Mouse (Mus musculus) forebrain, embryonic 11.5 days (tissue): ENCODE results near the gene Pcdh17. TPM values are rescaled to one million over a fixed set of nuclear protein-coding genes. Genes with fewer than 3 reads are reported as not detected.
A peak's percentile ranks its signal among the peaks of the same experiment; 100 is the strongest.

Experiments
- ATAC-seq: fragments of 200-750 bp; cut with Nextera tagmentation; replicated peaks from 2 replicates; pipeline ENCODE4 v1.8.0; 2017; ENCODE audit warnings: moderate TSS enrichment; ENCODE audit not compliant: low FRiP score
- DNase-seq: peaks from one replicate; pipeline ENCODE4 v3.0.0-alpha.2; 2017; ENCODE audit warnings: low spot score
- H3K27ac ChIP-seq: fragments of 300-500 bp; sonication (generic); 2 replicates; pipeline ENCODE4 v1.5.1; 2014; ENCODE audit warnings: low read depth, low read length
- H3K27me3 ChIP-seq: fragments of 300-500 bp; sonication (generic); 2 replicates; pipeline ENCODE4 v1.6.1; 2014; ENCODE audit warnings: mild to moderate bottlenecking, low read length, mixed read lengths; ENCODE audit not compliant: control insufficient read depth, insufficient read depth
- H3K36me3 ChIP-seq: fragments of 300-500 bp; sonication (generic); 2 replicates; pipeline ENCODE4 v1.6.1; 2014; ENCODE audit warnings: mild to moderate bottlenecking, low read length, moderate library complexity, mixed read lengths; ENCODE audit not compliant: control insufficient read depth, insufficient read depth
- H3K4me1 ChIP-seq: fragments of 300-500 bp; sonication (generic); replicated peaks from 2 replicates; pipeline ENCODE4 v1.6.1; 2014; ENCODE audit warnings: low read length, mixed read lengths; ENCODE audit not compliant: control insufficient read depth, insufficient read depth
- H3K4me2 ChIP-seq: fragments of 300-500 bp; sonication (generic); 2 replicates; pipeline ENCODE4 v1.6.1; 2014; ENCODE audit warnings: low read depth, mild to moderate bottlenecking, low read length, moderate library complexity, mixed read lengths; ENCODE audit not compliant: severe bottlenecking
- H3K4me3 ChIP-seq: fragments of 300-500 bp; sonication (generic); 2 replicates; pipeline ENCODE4 v1.5.1; 2014; ENCODE audit warnings: low read depth, low read length
- H3K9ac ChIP-seq: fragments of 300-500 bp; sonication (generic); 2 replicates; pipeline ENCODE4 v1.6.1; 2014; ENCODE audit warnings: low read length
- H3K9me3 ChIP-seq: fragments of 300-500 bp; sonication (generic); 2 replicates; pipeline ENCODE4 v1.6.1; 2016; ENCODE audit warnings: low read length, mixed read lengths; ENCODE audit not compliant: control insufficient read depth
- WGBS: fragments of 180-500 bp; shearing (Covaris S2); extraction: QIAGEN DNeasy Blood & Tissue Kit; methylation state at CpG from one replicate; pipeline ENCODE4 v1.1.7; 2014; 5-methylcytosine and 5-hydroxymethylcytosine counted together
- polyA plus RNA-seq: library from polyadenylated mRNA; unstranded; fragments of >200 nt; fragmentation: Nextera tagmentation; extraction: Ambion mirVana; gene quantifications from 2 replicates; pipeline ENCODE4 v1.2.1, GENCODE M21; 2014

Pcdh17 gene
- polyA plus RNA-seq, 1 experiment from 2014 or later, result 8.7 TPM

DNA sequence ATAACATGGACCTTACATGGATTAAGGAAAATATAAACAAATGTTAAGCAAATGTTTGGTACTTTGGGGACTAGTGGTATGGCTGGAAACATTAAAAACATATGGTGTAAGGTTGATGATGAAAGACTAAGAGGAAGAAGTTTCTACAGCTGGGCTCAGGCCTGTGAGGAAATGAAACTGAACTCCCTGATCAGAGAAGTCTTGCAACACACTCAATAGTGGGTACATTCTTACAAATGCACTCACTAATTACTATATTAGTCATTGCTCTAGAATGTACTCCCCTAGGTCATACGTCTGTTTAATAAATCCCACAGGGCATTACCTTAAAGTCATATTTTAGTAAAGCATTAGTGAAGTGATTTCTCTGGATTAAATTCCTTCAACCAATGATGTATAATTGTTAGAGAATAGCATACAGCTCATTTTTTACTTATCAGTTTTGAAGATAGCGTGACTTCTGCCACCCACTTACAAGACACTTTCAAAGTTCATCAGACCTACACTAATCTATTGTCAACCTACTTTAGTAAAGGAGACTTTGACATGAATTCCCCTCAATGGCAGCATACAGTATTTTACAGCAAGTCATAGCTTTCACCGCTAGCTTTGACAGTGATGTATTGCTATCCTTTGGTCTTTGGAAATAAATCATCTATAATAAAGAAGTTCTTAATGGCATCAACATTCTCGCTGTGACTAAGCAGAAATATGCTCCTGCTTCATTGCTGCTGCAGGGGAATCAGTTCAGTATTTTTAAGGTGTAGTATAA lies 10.9 kb downstream of the Pcdh17 start:
- no peak overlapping the region for H3K27ac ChIP-seq
- H3K4me1 ChIP-seq, result no peaks in the 10 kb centered on the region
- ATAC-seq (no peak), DNase-seq (no peak)
- no peak overlapping the region for H3K4me3 ChIP-seq
- H3K9me3 ChIP-seq, result no peaks in the 10 kb centered on the region
- H3K4me2 ChIP-seq, result no peak overlapping the region
- H3K36me3 ChIP-seq, result no peaks in the 10 kb centered on the region
- 80% methylated on average over 4 of the region's 4 CpGs for WGBS
- no peaks in the 10 kb centered on the region for H3K27me3 ChIP-seq
- H3K9ac ChIP-seq, result no peak overlapping the region

DNA sequence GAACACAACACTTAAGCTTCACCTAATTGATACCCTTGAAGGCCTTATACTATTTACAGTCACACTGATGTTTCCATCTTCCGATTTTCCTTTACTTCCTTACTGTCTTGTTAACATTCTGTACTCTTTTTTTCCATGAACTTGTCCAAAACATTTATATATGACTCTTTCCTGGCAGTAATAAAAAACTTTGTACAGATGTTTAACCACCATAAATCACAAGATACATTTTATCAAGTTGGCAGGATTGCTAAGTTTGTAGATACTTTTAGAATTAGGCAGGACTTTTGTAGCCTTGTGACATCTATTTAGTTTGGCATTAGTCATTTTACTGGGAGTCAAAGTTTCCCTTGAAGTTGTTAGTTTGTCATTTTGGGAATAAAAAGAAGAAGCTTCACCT lies 32.1 kb downstream of the Pcdh17 start:
- 70% methylated on average over 1 of the region's 1 CpGs for WGBS
- no peak overlapping the region for H3K9ac ChIP-seq
- H3K36me3 ChIP-seq, result no peaks in the 10 kb centered on the region
- no peaks in the 10 kb centered on the region for H3K27me3 ChIP-seq
- DNase-seq, result no peak
- no peak for ATAC-seq
- H3K9me3 ChIP-seq, result no peaks in the 10 kb centered on the region
- no peak overlapping the region for H3K27ac ChIP-seq
- no peak overlapping the region for H3K4me3 ChIP-seq
- H3K4me1 ChIP-seq, result no peaks in the 10 kb centered on the region
- H3K4me2 ChIP-seq, result no peak overlapping the region

DNA sequence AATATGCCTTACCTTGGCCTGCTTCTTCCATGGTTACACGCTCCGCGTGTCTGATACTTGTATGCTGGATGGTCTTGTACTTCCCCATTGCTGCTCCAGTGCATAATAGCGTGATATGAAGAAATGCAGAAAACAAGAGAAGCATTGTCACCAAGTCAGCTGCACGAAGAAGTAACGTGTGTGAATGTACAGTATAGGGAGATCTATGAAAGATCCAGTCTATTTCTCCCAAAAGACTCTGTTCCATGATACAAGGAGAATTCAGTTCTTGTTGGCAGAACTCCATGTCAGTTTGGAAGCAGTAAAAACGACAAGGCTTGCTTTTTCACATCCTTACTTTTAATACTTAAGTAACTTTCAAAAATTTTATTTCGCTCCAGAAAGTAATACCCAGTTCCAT lies 33.0 kb downstream of the Pcdh17 start:
- Histone ChIP-seq H3K27ac (no peak overlapping the region), H3K36me3 (no peaks in the 10 kb centered on the region)

DNA sequence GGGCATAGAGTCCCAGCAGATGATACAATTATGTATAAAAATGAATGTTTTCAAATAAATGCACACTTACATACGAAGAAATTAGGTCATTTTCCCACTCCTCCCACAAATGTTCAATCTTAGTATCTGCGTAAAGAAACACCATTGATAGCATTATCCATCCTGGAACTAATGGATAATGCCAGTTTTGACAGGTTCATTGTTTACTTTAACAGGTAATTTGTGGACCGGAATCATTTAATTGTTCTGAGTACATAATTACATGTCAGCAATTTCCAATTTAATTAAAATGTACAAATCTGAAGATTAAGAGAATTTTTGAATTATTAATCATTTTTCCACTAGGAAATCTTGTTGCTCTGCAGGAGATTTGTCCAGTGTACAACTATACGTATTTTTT lies 33.5 kb downstream of the Pcdh17 start:
- no peak for DNase-seq
- Histone ChIP-seq H3K9me3 (no peaks in the 10 kb centered on the region), H3K36me3 (no peaks in the 10 kb centered on the region), H3K4me2 (no peak overlapping the region), H3K4me1 (no peaks in the 10 kb centered on the region), H3K4me3 (no peak overlapping the region), H3K9ac (no peak overlapping the region), H3K27ac (no peak overlapping the region), H3K27me3 (no peaks in the 10 kb centered on the region)
- no peak for ATAC-seq
- 68% methylated on average over 4 of the region's 4 CpGs for WGBS

More for the DNA sequence above, 33.0 kb downstream of the Pcdh17 start:
- ATAC-seq, result no peak
- Histone ChIP-seq H3K4me3 (no peak overlapping the region), H3K4me1 (no peaks in the 10 kb centered on the region), H3K9ac (no peak overlapping the region), H3K4me2 (no peak overlapping the region), H3K27me3 (no peaks in the 10 kb centered on the region), H3K9me3 (no peaks in the 10 kb centered on the region)
- WGBS, result 90% methylated on average over 8 of the region's 8 CpGs
- DNase-seq, result no peak

DNA sequence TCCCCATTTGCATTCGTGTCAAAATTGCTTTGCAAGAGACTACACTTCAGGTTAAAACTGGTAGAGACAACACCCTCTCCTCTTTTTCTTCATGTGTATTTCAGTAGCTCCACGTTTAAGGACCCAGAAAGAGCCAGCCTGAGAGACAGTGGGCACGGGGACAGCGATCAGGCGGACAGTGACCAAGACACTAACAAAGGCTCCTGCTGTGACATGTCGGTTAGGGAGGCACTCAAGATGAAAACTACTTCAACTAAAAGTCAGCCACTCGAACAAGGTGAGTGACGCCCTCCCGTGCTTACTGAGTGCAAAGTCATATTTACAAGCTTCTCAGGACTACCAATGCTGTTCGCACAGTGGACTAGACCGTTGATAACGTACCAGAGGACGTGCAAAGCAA lies 34.0 kb downstream of the Pcdh17 start:
- H3K4me2 ChIP-seq, result no peak overlapping the region
- WGBS, result 46% methylated on average over 13 of the region's 13 CpGs
- H3K9ac ChIP-seq, result no peak overlapping the region
- H3K27me3 ChIP-seq, result no peaks in the 10 kb centered on the region
- no peak overlapping the region for H3K27ac ChIP-seq
- no peaks in the 10 kb centered on the region for H3K36me3 ChIP-seq
- DNase-seq, result no peak
- no peak for ATAC-seq
- H3K4me1 ChIP-seq, result no peaks in the 10 kb centered on the region
- H3K9me3 ChIP-seq, result no peaks in the 10 kb centered on the region
- no peak overlapping the region for H3K4me3 ChIP-seq

DNA sequence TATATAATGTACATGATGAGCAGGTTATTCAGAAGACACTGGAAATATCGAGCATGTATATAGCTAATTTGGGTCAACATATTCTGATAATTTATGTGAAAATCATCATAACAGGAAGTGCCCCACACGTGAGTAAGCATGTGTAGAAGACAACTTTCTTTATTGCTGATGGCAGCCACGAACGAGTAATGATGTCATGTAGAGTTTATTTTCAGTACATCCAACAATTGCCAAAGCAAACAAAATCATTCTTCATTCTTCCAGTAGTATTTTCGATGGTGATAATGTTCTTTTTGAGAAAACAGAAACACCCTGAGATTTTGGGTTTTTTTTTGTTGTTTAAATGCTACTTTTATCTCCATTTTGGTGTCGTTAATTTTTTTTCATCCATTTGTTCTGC lies 37.2 kb downstream of the Pcdh17 start:
- no peak overlapping the region for H3K9ac ChIP-seq
- H3K4me1 ChIP-seq, result no peaks in the 10 kb centered on the region
- H3K4me3 ChIP-seq, result no peak overlapping the region
- no peak for ATAC-seq
- WGBS, result 85% methylated on average over 6 of the region's 6 CpGs
- H3K27me3 ChIP-seq, result no peaks in the 10 kb centered on the region
- no peaks in the 10 kb centered on the region for H3K9me3 ChIP-seq
- no peak overlapping the region for H3K27ac ChIP-seq
- H3K36me3 ChIP-seq, result no peaks in the 10 kb centered on the region
- H3K4me2 ChIP-seq, result no peak overlapping the region
- DNase-seq, result no peak

DNA sequence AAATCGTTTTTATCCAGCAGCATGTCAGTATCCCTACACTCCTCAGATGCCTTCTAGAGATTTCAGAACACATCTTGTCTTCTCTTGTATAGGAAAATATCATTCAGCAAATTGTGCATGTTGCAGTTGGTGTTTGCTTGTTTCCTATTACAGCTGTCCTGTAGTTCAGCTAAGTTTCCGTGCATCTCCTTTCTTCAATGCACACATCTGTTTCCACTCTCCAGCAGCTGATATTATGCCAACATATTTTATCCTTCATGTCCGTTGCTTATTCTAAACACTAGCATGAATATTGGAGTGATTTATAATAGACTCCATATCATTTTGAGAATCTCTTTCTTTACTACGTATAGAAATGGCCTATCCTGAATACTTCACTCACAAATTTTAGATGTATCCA lies 41.0 kb downstream of the Pcdh17 start:
- Histone ChIP-seq H3K27me3 (no peaks in the 10 kb centered on the region), H3K9me3 (no peaks in the 10 kb centered on the region), H3K4me2 (no peak overlapping the region), H3K9ac (no peak overlapping the region), H3K4me3 (no peak overlapping the region), H3K4me1 (no peaks in the 10 kb centered on the region), H3K27ac (no peak overlapping the region), H3K36me3 (no peaks in the 10 kb centered on the region)
- ATAC-seq (no peak), DNase-seq (no peak)
- 85% methylated on average over 4 of the region's 4 CpGs for WGBS

DNA sequence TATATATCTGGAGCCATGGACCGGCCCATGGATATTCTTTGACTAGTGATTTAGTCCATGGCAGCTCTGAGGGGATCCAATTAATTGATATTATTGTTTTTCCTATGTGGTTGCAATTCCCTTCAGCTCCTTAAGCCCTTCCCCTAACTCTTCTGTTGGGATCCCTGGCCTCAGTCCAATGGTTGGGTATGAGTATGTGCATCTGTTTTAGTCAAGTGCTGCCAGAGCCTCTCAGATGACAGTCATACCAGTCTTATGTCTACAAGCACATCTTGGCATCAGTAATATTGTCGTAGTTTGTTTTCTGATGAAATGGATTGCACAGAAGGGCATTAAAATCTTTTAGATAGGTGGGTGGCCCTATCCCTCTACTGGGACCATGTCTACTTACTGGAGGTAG lies 67.6 kb downstream of the Pcdh17 start:
- Histone ChIP-seq H3K36me3 (no peaks in the 10 kb centered on the region), H3K27ac (no peak overlapping the region), H3K4me3 (no peak overlapping the region), H3K4me2 (no peak overlapping the region), H3K9me3 (no peaks in the 10 kb centered on the region), H3K9ac (no peak overlapping the region), H3K4me1 (no peaks in the 10 kb centered on the region), H3K27me3 (no peaks in the 10 kb centered on the region)
- ATAC-seq, result no peak
- WGBS, result 91% methylated on average over 2 of the region's 2 CpGs
- no peak for DNase-seq

DNA sequence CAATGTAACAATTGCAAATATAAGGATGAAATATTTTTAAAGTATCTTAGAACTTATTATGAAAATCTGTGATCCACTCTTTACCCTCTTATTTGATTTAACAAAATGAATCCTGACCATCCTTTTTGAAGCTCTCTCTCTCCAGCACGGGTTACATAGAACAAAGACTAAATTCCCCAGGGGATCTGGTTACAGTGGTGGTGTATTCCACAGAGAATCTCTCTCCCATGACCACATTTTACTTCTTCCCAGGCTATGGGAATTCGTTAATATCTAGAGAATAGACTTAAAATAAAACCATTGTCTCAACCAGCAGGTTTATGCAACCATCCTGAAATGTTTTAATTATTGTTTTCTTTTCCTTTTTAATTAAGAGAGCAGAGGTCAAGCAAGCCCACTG lies 89.0 kb downstream of the Pcdh17 start:
- no peaks in the 10 kb centered on the region for H3K4me1 ChIP-seq
- H3K4me3 ChIP-seq, result no peak overlapping the region
- no peak overlapping the region for H3K27ac ChIP-seq
- ATAC-seq, result peak; percentile 63
- DNase-seq, result no peak
- H3K36me3 ChIP-seq, result no peaks in the 10 kb centered on the region
- 13% methylated on average over 2 of the region's 2 CpGs for WGBS
- H3K27me3 ChIP-seq, result no peaks in the 10 kb centered on the region
- H3K4me2 ChIP-seq, result no peak overlapping the region
- H3K9me3 ChIP-seq, result no peaks in the 10 kb centered on the region
- H3K9ac ChIP-seq, result no peak overlapping the region
